8 mouse cellular contexts compared by ENCODE assay signal in the genomic region with DNA sequence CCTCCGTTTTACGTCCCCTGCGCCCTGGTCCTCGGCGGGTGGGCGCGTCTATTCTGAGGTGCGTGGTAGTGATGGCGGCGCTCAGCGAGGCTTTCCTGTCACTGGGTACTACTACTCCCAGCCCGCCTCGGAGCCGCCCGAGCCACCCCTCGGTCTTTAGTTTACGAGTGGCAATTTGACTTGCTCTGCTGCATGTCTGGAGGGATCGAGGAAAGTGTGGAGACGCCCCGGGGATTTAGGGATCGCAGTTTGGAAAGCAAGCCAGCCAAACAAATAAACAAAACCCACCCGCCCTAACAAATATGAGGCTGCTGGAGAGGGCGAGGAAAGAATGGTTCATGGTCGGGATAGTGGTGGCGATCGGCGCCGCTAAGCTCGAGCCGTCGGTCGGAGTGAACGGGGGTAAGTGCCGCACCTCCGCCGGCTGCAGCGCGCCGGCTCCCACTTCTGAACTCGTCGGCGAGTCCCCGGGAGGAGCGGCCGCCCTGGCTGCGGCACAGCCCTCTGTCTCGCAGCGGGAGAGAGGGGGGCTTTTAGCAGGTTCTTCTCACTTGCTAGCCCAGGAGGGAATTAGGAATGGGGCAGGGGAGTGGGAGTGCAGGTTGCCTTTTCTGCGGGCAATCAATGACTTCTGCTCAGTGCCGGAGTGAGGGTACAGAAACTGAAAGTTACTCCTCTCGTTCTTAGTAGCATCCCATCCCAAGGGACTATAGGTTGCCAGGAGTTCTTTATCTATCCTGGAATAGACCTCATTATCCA. TPM values are rescaled to one million over a fixed set of nuclear protein-coding genes. Genes with fewer than 3 reads are reported as not detected.
DNase-seq lines count a peak whose midpoint lies in the region; ATAC-seq lines count a peak whose summit lies in the region.

A gene (plus strand): TSS at position 74 of the 759 bp plus-strand sequence.

- no peaks in the 10 kb centered on the region for H3K27me3 ChIP-seq in embryonic facial prominence, embryonic 12.5 days
- H3K27me3 ChIP-seq in limb, embryonic 13.5 days = no peaks in the 10 kb centered on the region
- no peaks in the 10 kb centered on the region for H3K27me3 ChIP-seq in midbrain, embryonic 15.5 days (replicated peaks)

- ATAC-seq in embryonic facial prominence, embryonic 12.5 days (ENCODE audit: insufficient number of reproducible peaks, insufficient read depth, low FRiP score, low TSS enrichment) = peak; percentile 93
- ATAC-seq in limb, embryonic 13.5 days (ENCODE audit: low FRiP score, low read depth) = peak; percentile 96
- ATAC-seq in midbrain, embryonic 15.5 days (replicated peaks) = peak; percentile 98

- H3K4me3 ChIP-seq in embryonic facial prominence, embryonic 12.5 days = peak within 1 kb of the TSS; percentile 94
- H3K4me3 ChIP-seq in limb, embryonic 13.5 days = peak within 1 kb of the TSS; percentile 95
- H3K4me3 ChIP-seq in midbrain, embryonic 15.5 days = peak within 1 kb of the TSS; percentile 78

- H3K4me1 ChIP-seq in embryonic facial prominence, embryonic 12.5 days = peaks cover 8% of the 10 kb centered on the region; the same call in 1 of the 2 replicates
- peaks cover 20% of the 10 kb centered on the region for H3K4me1 ChIP-seq in limb, embryonic 13.5 days
- peaks cover 20% of the 10 kb centered on the region for H3K4me1 ChIP-seq in midbrain, embryonic 15.5 days

- peak within 1 kb of the TSS; percentile 95 for H3K27ac ChIP-seq in embryonic facial prominence, embryonic 12.5 days
- H3K27ac ChIP-seq in limb, embryonic 13.5 days = peak within 1 kb of the TSS; percentile 95
- H3K27ac ChIP-seq in midbrain, embryonic 15.5 days = peak within 1 kb of the TSS; percentile 100

- WGBS in embryonic facial prominence, embryonic 12.5 days = under 1% methylated on average over 51 of the region's 51 CpGs
- under 1% methylated on average over 51 of the region's 51 CpGs for WGBS in limb, embryonic 13.5 days
- WGBS in midbrain, embryonic 15.5 days = under 1% methylated on average over 51 of the region's 51 CpGs

- DNase-seq in 3134 (ENCODE audit: extremely low read depth, insufficient read length, low spot score) = peak; percentile 85
- peak; percentile 83 for DNase-seq in adrenal gland, postnatal 25 days
- peak; percentile 86 to 91 for DNase-seq in heart, adult 18-20 months
- peak; percentile 85 for DNase-seq in kidney, adult 18-20 months
- peak; percentile 65 to 77 for DNase-seq in spleen, adult 18-20 months

- peak within 1 kb of the TSS; percentile 61 for H3K4me2 ChIP-seq in embryonic facial prominence, embryonic 12.5 days (replicated peaks)
- peak within 1 kb of the TSS; percentile 91 for H3K4me2 ChIP-seq in limb, embryonic 13.5 days (replicated peaks)
- H3K4me2 ChIP-seq in midbrain, embryonic 15.5 days = peak within 1 kb of the TSS; percentile 94

- H3K9me3 ChIP-seq in embryonic facial prominence, embryonic 12.5 days = peaks cover 5% of the 10 kb centered on the region; the same call in 1 of the 2 replicates
- H3K9me3 ChIP-seq in limb, embryonic 13.5 days = peaks cover 5% of the 10 kb centered on the region; the same call in 1 of the 2 replicates
- no peaks in the 10 kb centered on the region for H3K9me3 ChIP-seq in midbrain, embryonic 15.5 days

- peaks cover 19% of the 10 kb centered on the region for H3K36me3 ChIP-seq in embryonic facial prominence, embryonic 12.5 days
- peaks cover 26% of the 10 kb centered on the region for H3K36me3 ChIP-seq in limb, embryonic 13.5 days
- peaks cover 6% of the 10 kb centered on the region for H3K36me3 ChIP-seq in midbrain, embryonic 15.5 days (replicated peaks)

- peak within 1 kb of the TSS; percentile 98 for H3K9ac ChIP-seq in embryonic facial prominence, embryonic 12.5 days
- peak within 1 kb of the TSS; percentile 99 for H3K9ac ChIP-seq in limb, embryonic 13.5 days
- H3K9ac ChIP-seq in midbrain, embryonic 15.5 days = peak within 1 kb of the TSS; percentile 78

RNA-seq across cellular contexts. Expression of the gene that starts here (rescaled TPM):
- total RNA-seq in adrenal gland, postnatal 25 days (2021) = 20.6 and 22.9 TPM in 2 replicates
- polyA plus RNA-seq in embryonic facial prominence, embryonic 12.5 days (2016; fragmentation: Nextera tagmentation; extraction: Ambion mirVana) = 17.1 and 20.3 TPM in 2 replicates
- total RNA-seq in heart, adult 18-20 months (2021) = 1 to 10 TPM; 4.8 to 9.7 TPM
- polyA plus RNA-seq in limb, embryonic 13.5 days (2015; fragmentation: Nextera tagmentation; extraction: Ambion mirVana) = 22.8 TPM in 2 replicates
- 11.9 and 12.7 TPM in 2 replicates for polyA plus RNA-seq in midbrain, embryonic 15.5 days (2015; fragmentation: Nextera tagmentation; extraction: Ambion mirVana)

Comparison
In these comparisons a context has a peak if more than half of its experiments do, and no peak if none do; other contexts are left out.
1. Peak in every context shown above with its lines: DNase-seq, ATAC-seq, H3K4me3 ChIP-seq and H3K27ac ChIP-seq.